Mouse (Mus musculus): Measurements from ENCODE around the gene Etnk2.

The Etnk2 gene

GRCm38 (mm10) chr1:133417113-133417512 is 53.7 kb downstream of the Etnk2 start:
- no peak for DNase-seq (ENCODE audit: low spot score)

DNA sequence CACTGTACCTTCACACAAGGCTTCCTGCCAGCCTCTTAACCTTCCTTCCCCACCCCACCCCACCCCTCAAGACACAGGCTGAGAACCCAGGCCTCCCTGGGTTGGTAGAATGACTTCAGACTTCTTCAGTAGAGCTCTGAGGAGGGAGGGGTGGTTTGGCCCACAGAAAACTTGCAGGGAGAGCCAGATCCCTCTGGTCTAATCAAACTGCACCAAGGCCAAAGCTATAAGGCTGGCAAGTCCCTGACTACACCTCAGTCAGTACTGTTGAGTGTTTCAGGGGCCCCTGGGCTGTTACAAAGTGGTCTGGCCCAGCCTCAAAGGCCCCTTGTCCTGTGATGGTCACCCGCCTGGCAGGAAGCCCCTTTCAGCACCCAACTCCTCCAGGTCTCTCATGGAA is 54.2 kb downstream of the Etnk2 start:
- DNase-seq (ENCODE audit: low spot score): no peak

- DNase-seq (ENCODE audit: low spot score): peak; percentile 69
Measured at GRCm38 (mm10) chr1:133418164-133418800, 54.9 kb downstream of the Etnk2 start.

DNA sequence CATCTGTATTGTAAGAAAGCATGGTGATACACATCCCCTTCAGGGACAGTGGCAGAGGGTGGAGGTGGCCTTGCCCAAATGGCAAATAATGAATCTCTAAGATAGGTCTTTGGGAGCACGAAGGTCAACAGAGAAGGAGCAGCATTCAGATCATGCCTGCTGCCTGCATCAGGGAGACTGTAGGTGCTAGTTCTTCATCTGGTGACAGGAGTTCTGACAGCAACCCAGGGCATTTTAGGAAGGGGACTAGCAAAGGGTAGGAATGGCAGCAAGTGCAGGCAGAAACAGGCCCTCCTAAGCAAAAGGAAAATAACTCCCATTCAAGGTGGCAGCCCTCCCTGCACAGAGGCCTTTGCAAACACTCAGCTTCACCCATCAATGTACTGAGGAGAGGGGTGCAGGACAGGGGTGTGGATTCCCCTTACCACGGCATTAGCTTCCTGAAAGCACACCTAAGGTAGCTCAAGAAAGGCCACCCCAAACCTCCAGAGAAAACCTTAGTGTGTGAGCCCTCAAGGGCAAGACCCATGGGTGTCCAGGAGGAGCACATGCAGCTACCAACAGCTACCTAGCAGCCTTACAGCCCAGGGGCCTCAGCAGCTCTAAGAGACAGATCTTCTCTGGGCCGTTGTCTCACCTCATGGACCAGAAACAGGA is 55.9 kb downstream of the Etnk2 start:
- no peak for DNase-seq (ENCODE audit: low spot score)

DNA sequence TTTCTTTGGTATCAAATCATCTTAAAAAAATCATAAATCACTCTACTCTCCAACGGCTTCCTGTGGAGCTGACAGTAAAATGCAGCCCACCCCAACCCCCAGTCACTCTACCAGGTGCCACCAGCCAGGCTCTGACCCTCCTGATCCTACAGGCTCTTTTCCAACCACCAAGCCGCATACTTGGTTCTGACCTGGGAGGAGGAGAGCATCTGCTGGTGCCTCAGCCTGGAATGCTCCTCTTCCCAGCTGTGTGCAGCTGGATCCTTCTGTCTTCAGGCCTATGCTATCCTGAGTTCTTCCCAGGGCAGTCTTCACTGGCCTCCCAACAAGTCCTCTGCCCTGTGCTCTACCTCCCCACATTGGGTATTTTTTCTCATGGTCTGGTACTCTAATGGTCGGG is 57.1 kb downstream of the Etnk2 start:
- peak; percentile 29 for DNase-seq (ENCODE audit: low spot score)

DNA sequence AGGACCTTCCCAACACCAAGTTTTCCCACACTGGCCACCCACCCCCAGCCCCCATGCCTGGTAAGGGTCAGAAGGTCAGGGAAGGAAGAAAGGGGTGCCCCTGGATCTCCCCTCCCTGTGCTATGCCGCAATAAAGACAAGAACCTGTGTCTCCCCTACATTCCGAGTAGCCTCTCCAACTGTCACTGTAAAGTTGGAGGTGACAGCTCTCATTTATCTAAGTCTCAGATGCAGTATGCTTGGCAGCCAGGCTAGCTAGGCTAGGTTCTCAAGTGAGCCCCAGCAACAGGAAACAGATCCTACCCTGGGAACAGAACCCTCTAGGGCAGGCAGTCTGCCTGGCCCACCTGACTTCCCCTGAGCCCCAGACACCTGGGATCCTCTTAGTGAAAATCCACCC is 57.7 kb downstream of the Etnk2 start:
- no peak for DNase-seq (ENCODE audit: low spot score)

DNA sequence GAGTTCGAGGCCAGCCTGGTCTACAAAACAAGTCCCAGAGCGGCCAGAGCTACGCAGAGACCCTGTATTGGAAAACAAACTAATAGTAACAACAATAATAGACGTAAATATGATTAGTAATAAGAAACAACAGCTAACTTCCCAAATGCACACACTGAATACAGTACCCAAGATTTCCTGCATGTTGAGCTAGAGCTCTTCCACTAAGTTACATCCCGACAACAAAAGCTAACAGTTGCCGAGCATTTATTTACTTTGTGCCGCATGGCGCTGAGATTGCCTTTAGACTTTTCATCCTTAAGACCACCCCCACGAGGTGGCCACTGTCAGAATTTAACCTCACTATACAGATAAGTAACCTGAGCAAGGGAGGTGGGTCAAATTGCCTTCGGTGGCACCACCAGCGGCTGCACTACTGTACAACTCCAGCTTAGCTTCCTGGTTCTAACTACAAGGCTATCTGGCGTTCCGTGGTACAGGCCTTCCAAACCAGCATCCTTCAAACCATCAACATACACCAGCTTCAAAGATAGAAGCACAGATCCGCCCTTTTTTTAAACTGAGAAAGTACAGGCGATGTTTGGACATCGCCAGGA is 58.7 kb downstream of the Etnk2 start:
- DNase-seq (ENCODE audit: low spot score): peak; percentile 3

GRCm38 (mm10) chr1:133422615-133423161 is 59.3 kb downstream of the Etnk2 start:
- no peak for DNase-seq (ENCODE audit: low spot score)

DNA sequence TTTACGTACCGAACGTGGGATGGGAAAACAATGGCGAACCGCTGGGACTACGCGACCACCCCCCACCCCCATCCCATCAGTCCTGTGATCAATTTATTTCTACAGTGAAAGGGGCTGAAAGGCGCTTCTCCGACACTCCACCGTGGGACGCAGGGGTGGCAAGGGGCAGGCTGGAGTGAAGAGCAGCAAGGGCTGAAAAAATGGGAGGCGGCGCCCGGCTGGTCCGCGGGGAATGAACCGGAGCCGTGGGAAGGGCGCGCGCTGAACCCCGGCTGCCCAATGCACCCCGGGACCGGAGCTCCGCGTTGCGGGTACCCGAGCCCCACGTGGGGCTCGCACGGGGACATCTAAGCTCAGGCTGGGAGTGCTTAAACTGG is 59.8 kb downstream of the Etnk2 start:
- DNase-seq (ENCODE audit: low spot score): peak; percentile 5

GRCm38 (mm10) chr1:133423543-133424480 is 60.4 kb downstream of the Etnk2 start, which contains the start of gene Sox13:
Gene Sox13, minus strand, starts transcription at chr1:133424377.
- peak; percentile 62 for DNase-seq (ENCODE audit: low spot score)

- no peak for DNase-seq (ENCODE audit: low spot score)
Measured at GRCm38 (mm10) chr1:133424547-133425140, 61.3 kb downstream of the Etnk2 start.
